ENCODE assay signal across 23 mouse cellular contexts in the genomic region with DNA sequence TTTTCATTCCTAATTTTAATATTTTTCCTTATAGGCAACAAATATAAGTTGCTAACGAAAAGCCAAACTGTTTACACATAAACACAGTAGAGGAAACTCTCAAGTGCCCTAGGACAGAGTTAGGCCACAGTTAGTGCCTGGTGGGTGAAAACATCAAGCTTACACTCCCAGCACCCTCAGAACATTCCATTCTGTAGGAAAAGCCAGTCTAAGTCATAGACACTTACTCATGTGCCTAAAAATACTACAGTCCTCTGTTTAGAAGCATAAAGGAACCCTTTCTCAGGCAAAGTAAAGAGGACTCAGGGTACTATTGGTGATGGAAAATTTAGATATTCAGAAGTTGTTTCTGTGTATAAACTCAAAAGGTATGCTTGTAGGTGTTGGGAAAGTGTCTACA.
DNase-seq lines count a peak whose midpoint lies in the region; ATAC-seq lines count a peak whose summit lies in the region.
"Had no signal": no experiment of that assay in that cellular context is flagged by ENCODE, and none has a peak within 500 bp of the region (broad histone marks: within the 10 kb centered on the region; RNA-seq: fewer than 3 reads in every experiment).

No protein-coding gene starts in this region.

- ATAC-seq in frontal cortex, adult (ENCODE audit: low TSS enrichment) = peak; percentile 52; the same call in 1 of the 2 replicates
- ATAC-seq in heart, embryonic 15.5 days (replicated peaks; ENCODE audit: insufficient number of reproducible peaks, insufficient read depth, low FRiP score, low read depth) = no peak; the same call in 1 of the 2 replicates
- no peak for ATAC-seq in hindbrain, embryonic 14.5 days (ENCODE audit: low FRiP score)
- no peak for ATAC-seq in hindbrain, embryonic 12.5 days (ENCODE audit: low FRiP score)
- ATAC-seq: activated CD4-positive, CD25-positive, alpha-beta regulatory T cell, adult 4 months; forebrain, embryonic 14.5 days; forebrain, postnatal 0 days; hindbrain, postnatal 0 days; inflammation-experienced regulatory T-cells, adult 6 months; intestine, embryonic 16.5 days had no signal

- H3K4me2 ChIP-seq in heart, embryonic 15.5 days = no peak overlapping the region
- H3K4me2 ChIP-seq in hindbrain, embryonic 14.5 days (replicated peaks) = no peak overlapping the region
- H3K4me2 ChIP-seq in hindbrain, embryonic 12.5 days (replicated peaks) = no peak overlapping the region
- H3K4me2 ChIP-seq: hindbrain, embryonic 13.5 days had no signal

- H3K27me3 ChIP-seq in heart, embryonic 15.5 days = no peaks in the 10 kb centered on the region
- H3K27me3 ChIP-seq in hindbrain, embryonic 14.5 days (ENCODE audit: control insufficient read depth, insufficient read depth, low read length) = no peaks in the 10 kb centered on the region
- H3K27me3 ChIP-seq in hindbrain, embryonic 12.5 days = no peaks in the 10 kb centered on the region
- H3K27me3 ChIP-seq: hindbrain, embryonic 13.5 days had no signal

- no peak overlapping the region for H3K9ac ChIP-seq in heart, embryonic 15.5 days
- H3K9ac ChIP-seq in hindbrain, embryonic 14.5 days = no peak overlapping the region
- no peak overlapping the region for H3K9ac ChIP-seq in hindbrain, embryonic 12.5 days
- H3K9ac ChIP-seq: forebrain, postnatal 0 days; hindbrain, embryonic 13.5 days had no signal

- peak overlapping the region; percentile 16; the same call in 1 of the 2 replicates for H3K27ac ChIP-seq in heart, embryonic 15.5 days
- H3K27ac ChIP-seq in hindbrain, embryonic 14.5 days = no peak overlapping the region
- no peak overlapping the region for H3K27ac ChIP-seq in hindbrain, embryonic 12.5 days
- H3K27ac ChIP-seq: heart, embryonic 10.5 days; hindbrain, embryonic 13.5 days; hindbrain, postnatal 0 days had no signal

- H3K9me3 ChIP-seq in heart, embryonic 15.5 days (replicated peaks) = no peaks in the 10 kb centered on the region
- no peaks in the 10 kb centered on the region for H3K9me3 ChIP-seq in hindbrain, embryonic 14.5 days (ENCODE audit: control insufficient read depth, low read length)
- H3K9me3 ChIP-seq in hindbrain, embryonic 12.5 days (replicated peaks) = no peaks in the 10 kb centered on the region
- H3K9me3 ChIP-seq: heart, embryonic 10.5 days; hindbrain, embryonic 13.5 days had no signal

- no peaks in the 10 kb centered on the region for H3K4me1 ChIP-seq in heart, embryonic 15.5 days (replicated peaks)
- no peaks in the 10 kb centered on the region for H3K4me1 ChIP-seq in hindbrain, embryonic 14.5 days (replicated peaks; ENCODE audit: control insufficient read depth, insufficient read depth, low read length)
- no peaks in the 10 kb centered on the region for H3K4me1 ChIP-seq in hindbrain, embryonic 12.5 days
- H3K4me1 ChIP-seq: heart, embryonic 10.5 days; hindbrain, embryonic 13.5 days had no signal

- H3K4me3 ChIP-seq in heart, embryonic 15.5 days = no peak overlapping the region
- H3K4me3 ChIP-seq in hindbrain, embryonic 14.5 days (replicated peaks; ENCODE audit: low read length) = no peak overlapping the region
- no peak overlapping the region for H3K4me3 ChIP-seq in hindbrain, embryonic 12.5 days
- H3K4me3 ChIP-seq: heart, embryonic 10.5 days; hindbrain, embryonic 13.5 days had no signal

- no peak for DNase-seq in frontal cortex, postnatal 25 days (ENCODE audit: low spot score in 2 of 2)
- no peak for DNase-seq in heart, postnatal 4 days
- peak; percentile 11 for DNase-seq in hindbrain, embryonic 14.5 days (ENCODE audit: low spot score)
- DNase-seq: adrenal gland, adult 8-10 months; adrenal gland, postnatal 25 days; cerebellum, adult 18-20 months; cerebellum, adult 9-10 months; cerebellum, postnatal 14 days; forebrain, postnatal 0 days; gastrocnemius, postnatal 10 days; gastrocnemius, postnatal 36 days; kidney, adult 18-20 months; kidney, adult 9 months had no signal

- H3K36me3 ChIP-seq in heart, embryonic 15.5 days = no peaks in the 10 kb centered on the region
- no peaks in the 10 kb centered on the region for H3K36me3 ChIP-seq in hindbrain, embryonic 14.5 days (replicated peaks; ENCODE audit: control insufficient read depth, insufficient read depth)
- H3K36me3 ChIP-seq in hindbrain, embryonic 12.5 days = no peaks in the 10 kb centered on the region
- H3K36me3 ChIP-seq: heart, embryonic 10.5 days; hindbrain, embryonic 13.5 days had no signal

- WGBS in heart, embryonic 15.5 days = 68% methylated on average over 1 of the region's 1 CpGs
- WGBS in hindbrain, embryonic 14.5 days = 91% methylated on average over 1 of the region's 1 CpGs
- WGBS in hindbrain, embryonic 12.5 days = 77% methylated on average over 1 of the region's 1 CpGs
